Mouse (Mus musculus) yolk sac, embryonic 10.5 days (tissue): ENCODE results near the gene Lama2.

Source experiments
- DNase-seq: peaks from one replicate; pipeline ENCODE4 v3.0.0-alpha.2; 2017; ENCODE audit warnings: low spot score

The Lama2 gene

GRCm38 (mm10) chr10:27382887-27383609 lies 236.5 kb downstream of the Lama2 start:
- DNase-seq, result no peak

- no peak for DNase-seq
Measured at GRCm38 (mm10) chr10:27378286-27378685, 241.3 kb downstream of the Lama2 start.

- DNase-seq, result no peak
Measured at GRCm38 (mm10) chr10:27344278-27344677, 275.3 kb downstream of the Lama2 start.

GRCm38 (mm10) chr10:27322410-27322990 lies 297.1 kb downstream of the Lama2 start:
- no peak for DNase-seq

GRCm38 (mm10) chr10:27307444-27307843 lies 312.1 kb downstream of the Lama2 start:
- DNase-seq, result no peak

GRCm38 (mm10) chr10:27305301-27305700 lies 314.3 kb downstream of the Lama2 start:
- DNase-seq, result no peak

- no peak for DNase-seq
Measured at GRCm38 (mm10) chr10:27285098-27285860, 334.3 kb downstream of the Lama2 start.

- DNase-seq, result no peak
Measured at GRCm38 (mm10) chr10:27267432-27267831, 352.1 kb downstream of the Lama2 start.

GRCm38 (mm10) chr10:27265812-27266211 lies 353.7 kb downstream of the Lama2 start:
- no peak for DNase-seq

- DNase-seq, result no peak
Measured at GRCm38 (mm10) chr10:27264713-27265112, 354.8 kb downstream of the Lama2 start.

- no peak for DNase-seq
Measured at GRCm38 (mm10) chr10:27249741-27250140, 369.8 kb downstream of the Lama2 start.

- no peak for DNase-seq
Measured at GRCm38 (mm10) chr10:27234755-27235154, 384.8 kb downstream of the Lama2 start.

- DNase-seq, result no peak
Measured at GRCm38 (mm10) chr10:27233577-27233976, 386.0 kb downstream of the Lama2 start.

- no peak for DNase-seq
Measured at GRCm38 (mm10) chr10:27223815-27224375, 395.7 kb downstream of the Lama2 start.

GRCm38 (mm10) chr10:27222639-27223315 lies 396.8 kb downstream of the Lama2 start:
- DNase-seq, result no peak

GRCm38 (mm10) chr10:27219698-27220097 lies 399.9 kb downstream of the Lama2 start:
- DNase-seq, result no peak

GRCm38 (mm10) chr10:27207320-27207719 lies 412.2 kb downstream of the Lama2 start:
- DNase-seq, result no peak

GRCm38 (mm10) chr10:27198443-27198842 lies 421.1 kb downstream of the Lama2 start:
- DNase-seq, result no peak

- DNase-seq, result no peak
Measured at GRCm38 (mm10) chr10:27193986-27194908, 425.3 kb downstream of the Lama2 start.

- DNase-seq, result no peak
Measured at GRCm38 (mm10) chr10:27188630-27189365, 430.8 kb downstream of the Lama2 start.
